Mouse (Mus musculus) CH12.LX (cell line): ENCODE measurements around the gene Gad1. TPM values are rescaled to one million over a fixed set of nuclear protein-coding genes. Genes with fewer than 3 reads are reported as not detected.

ENCODE experiments used
- DNase-seq: peaks from one replicate; pipeline ENCODE4 v3.0.0-alpha.2; 2013; ENCODE audit errors: extremely low read depth
- H3K27ac ChIP-seq: 2 replicates; pipeline ENCODE4 v1.5.1; 2012; ENCODE audit warnings: low read depth, mild to moderate bottlenecking, control low read depth, moderate library complexity; ENCODE audit not compliant: insufficient read depth
- H3K27me3 ChIP-seq: replicated peaks from 2 replicates; pipeline ENCODE3; 2012; ENCODE audit warnings: inconsistent platforms
- H3K36me3 ChIP-seq, 2 experiments: replicated peaks in 1 of 2; 2 replicates each; pipeline versions ENCODE3 to v1.6.1; 2012; ENCODE audit warnings: inconsistent platforms in 1 of 2, low read length in 1 of 2, mild to moderate bottlenecking in 1 of 2, mixed read lengths in 1 of 2, moderate library complexity in 1 of 2; ENCODE audit not compliant: control insufficient read depth in 1 of 2, insufficient read depth in 1 of 2
- H3K4me1 ChIP-seq, 2 experiments: 2 replicates each; pipeline ENCODE4 v1.6.1; 2012; ENCODE audit warnings: inconsistent platforms in 1 of 2, moderate library complexity in 1 of 2; ENCODE audit not compliant: insufficient read depth in 2 of 2, control insufficient read depth in 1 of 2
- H3K4me2 ChIP-seq: 2 replicates; pipeline ENCODE4 v1.6.1; 2012; ENCODE audit warnings: low read depth, mild to moderate bottlenecking, control low read depth; ENCODE audit not compliant: poor library complexity, insufficient read depth, severe bottlenecking
- H3K4me3 ChIP-seq, 3 experiments: fragments of 150-350 bp in 1 of 3; sonication (generic) in 1 of 3; replicated peaks in 1 of 3; 2 replicates each; pipeline versions ENCODE3 to v1.5.1; 2011 to 2012; ENCODE audit warnings: low read depth in 2 of 3, low read length in 2 of 3, mild to moderate bottlenecking in 2 of 3, moderate library complexity in 2 of 3, control low read depth in 1 of 3, improper control_type of control experiment in 1 of 3, inconsistent platforms in 1 of 3, mixed read lengths in 1 of 3; ENCODE audit not compliant: poor library complexity in 1 of 3
- H3K79me2 ChIP-seq: replicated peaks from 2 replicates; pipeline ENCODE4 v1.6.1; 2012; ENCODE audit warnings: mild to moderate bottlenecking, moderate library complexity; ENCODE audit not compliant: control insufficient read depth, poor library complexity, insufficient read depth, severe bottlenecking; ENCODE audit errors: extremely low read depth
- H3K9ac ChIP-seq: 2 replicates; pipeline ENCODE4 v1.6.1; 2012; ENCODE audit warnings: low read depth, mild to moderate bottlenecking, control low read depth, moderate library complexity; ENCODE audit not compliant: insufficient read depth
- H3K9me3 ChIP-seq: replicated peaks from 2 replicates; pipeline ENCODE3; 2012; ENCODE audit warnings: low read length, inconsistent platforms, mixed read lengths
- CHD2 ChIP-seq: IDR thresholded peaks from 2 replicates; pipeline ENCODE4 v1.6.1; 2011; ENCODE audit warnings: low read length, improper control_type of control experiment
- CTCF ChIP-seq, 2 experiments: IDR thresholded peaks in 1 of 2; conservative IDR thresholded peaks in 1 of 2; 2 replicates each; pipeline ENCODE4 v1.5.1; 2011 to 2012; ENCODE audit warnings: low read depth in 2 of 2, low read length in 2 of 2, improper control_type of control experiment in 1 of 2, inconsistent platforms in 1 of 2, mild to moderate bottlenecking in 1 of 2, moderate library complexity in 1 of 2
- ELF1 ChIP-seq: IDR thresholded peaks from 2 replicates; pipeline ENCODE4 v1.6.1; 2014; ENCODE audit warnings: low read depth, mild to moderate bottlenecking, inconsistent platforms, low read length, improper control_type of control experiment
- KAT2A ChIP-seq: IDR thresholded peaks from 2 replicates; pipeline ENCODE4 v1.6.1; 2012; ENCODE audit warnings: low read length, improper control_type of control experiment, inconsistent platforms; ENCODE audit not compliant: insufficient replicate concordance
- MYC ChIP-seq: IDR thresholded peaks from 2 replicates; pipeline ENCODE4 v1.6.1; 2011; ENCODE audit warnings: low read depth, mild to moderate bottlenecking, improper control_type of control experiment, low read length
- NELFE ChIP-seq: IDR thresholded peaks from 2 replicates; pipeline ENCODE4 v1.6.1; 2011; ENCODE audit warnings: low read depth, low read length, improper control_type of control experiment
- NRF1 ChIP-seq: IDR thresholded peaks from 2 replicates; pipeline ENCODE4 v1.6.1; 2014; ENCODE audit warnings: low read depth, mild to moderate bottlenecking, inconsistent platforms, low read length, improper control_type of control experiment, moderate library complexity
- PAX5 ChIP-seq: IDR thresholded peaks from 2 replicates; pipeline ENCODE4 v1.6.1; 2012; ENCODE audit warnings: low read length, inconsistent platforms, mixed read lengths
- RAD21 ChIP-seq: IDR thresholded peaks from 2 replicates; pipeline ENCODE4 v1.6.1; 2011; ENCODE audit warnings: low read depth, mild to moderate bottlenecking, low read length, improper control_type of control experiment, moderate library complexity
- SIN3A ChIP-seq: IDR thresholded peaks from 2 replicates; pipeline ENCODE4 v1.6.1; 2012; ENCODE audit warnings: low read length, improper control_type of control experiment, inconsistent platforms
- TBP ChIP-seq: conservative IDR thresholded peaks from 2 replicates; pipeline ENCODE4 v1.6.1; 2011; ENCODE audit warnings: low read depth, low read length, improper control_type of control experiment
- ZC3H11A ChIP-seq: IDR thresholded peaks from 2 replicates; pipeline ENCODE4 v1.6.1; 2012; ENCODE audit warnings: low read depth, mild to moderate bottlenecking, inconsistent platforms, low read length, improper control_type of control experiment
- ZKSCAN1 ChIP-seq: IDR thresholded peaks from 2 replicates; pipeline ENCODE4 v1.6.1; 2012; ENCODE audit warnings: low read depth, inconsistent platforms, low read length, improper control_type of control experiment, borderline replicate concordance
- ZMIZ1 ChIP-seq: IDR thresholded peaks from 2 replicates; pipeline ENCODE4 v1.6.1; 2012; ENCODE audit warnings: low read depth, mild to moderate bottlenecking, inconsistent platforms, low read length, improper control_type of control experiment
- ZNF384 ChIP-seq: IDR thresholded peaks from 2 replicates; pipeline ENCODE4 v1.6.1; 2012; ENCODE audit warnings: low read depth, low read length, improper control_type of control experiment, inconsistent platforms
- dilution Hi-C: fragments of 300-500 bp; cut with MboI; formaldehyde crosslinking; loops from 2 replicates; pipeline ENCODE4 v1.14.3; 2020; ENCODE audit warnings: low sequenced_read_pairs; ENCODE audit not compliant: extremely low pct_unique_long_range_greater_than_20kb, extremely low pct_ligation_motif_present
- in situ Hi-C: fragments of 300-500 bp; cut with MboI; formaldehyde crosslinking; loops from 3 replicates; pipeline ENCODE4 v1.14.3; 2019; ENCODE audit warnings: low sequenced_read_pairs, low pct_ligation_motif_present, low pct_unique_long_range_greater_than_20kb, mixed read lengths
- polyA plus RNA-seq: library from polyadenylated mRNA; unstranded; fragments of >175 nt; gene quantifications from 2 replicates; pipeline ENCODE4 v1.2.1, GENCODE M21; 2012; ENCODE audit warnings: low read depth; ENCODE audit not compliant: insufficient read length
- total RNA-seq, 2 experiments: library from RNA; depleted of rRNA; stranded (reverse); fragments of 300-350 nt in 1 of 2; fragments of >200 nt in 1 of 2; gene quantifications; 2 replicates each; pipeline ENCODE4 v1.2.3; 2012 to 2014

Gad1 gene
- total and polyA plus RNA-seq, 3 experiments: 1.3 to 1.9 (median 1.4) TPM

DNA sequence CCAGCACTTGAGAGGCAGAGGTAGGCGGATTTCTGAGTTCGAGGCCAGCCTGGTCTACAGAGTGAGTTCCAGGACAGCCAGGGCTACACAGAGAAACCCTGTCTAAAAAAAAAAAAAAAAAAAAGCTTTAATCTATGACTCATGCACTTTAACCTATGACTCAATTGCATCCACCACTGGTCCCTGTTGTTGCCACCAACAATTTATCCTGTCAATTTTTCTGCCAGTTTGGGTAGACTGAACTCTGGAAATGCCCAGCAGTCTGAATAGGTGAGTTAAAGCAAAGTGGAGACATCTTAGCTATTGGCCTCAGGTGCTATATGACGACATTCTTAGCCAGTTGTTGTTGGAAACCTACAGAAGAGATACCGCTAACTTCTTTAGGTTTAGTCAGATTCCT is 96.6 kb downstream of the Gad1 start:
- dilution Hi-C loops (no loop called here), in situ Hi-C loops (no loop called here)
- Histone ChIP-seq H3K27me3 (no peaks in the 10 kb centered on the region), H3K27ac (no peak overlapping the region), H3K9ac (no peak overlapping the region), H3K9me3 (no peaks in the 10 kb centered on the region), H3K79me2 (no peaks in the 10 kb centered on the region), H3K4me3 (no peak overlapping the region), H3K4me1 (peaks cover 0 to 1% of the 10 kb centered on the region in 2 experiments; a peak in 2 of 4 replicates), H3K4me2 (no peak overlapping the region), H3K36me3 (no peaks in the 10 kb centered on the region)
- TF ChIP-seq ZMIZ1 (no peak), ZC3H11A (no peak), ELF1 (no peak), CHD2 (no peak), ZKSCAN1 (no peak), TBP (no peak), NELFE (no peak), RAD21 (no peak), NRF1 (no peak), MYC (no peak), PAX5 (no peak), SIN3A (no peak), ZNF384 (no peak), KAT2A (no peak), CTCF (conservative IDR thresholded peaks at IDR 0.05 in 1 of 2, IDR thresholded peaks at IDR 0.05 in 1 of 2; ENCODE audit: low read depth in 2 of 2, low read length in 2 of 2) (no peak)
- DNase-seq: no peak

Other genes with a start within 250 kb of the Gad1 start
- not detected in 2 replicates for gene Sp5, start 78.1 kb upstream of the Gad1 start, total RNA-seq (2012; rRNA removed)
- gene Sp5, start 78.1 kb upstream of the Gad1 start, total RNA-seq (2014; rRNA removed): not detected in 2 replicates
- gene Sp5, start 78.1 kb upstream of the Gad1 start, polyA plus RNA-seq: not detected in 2 replicates
- gene Erich2, start 44.3 kb upstream of the Gad1 start, total RNA-seq (2012; rRNA removed): not detected in 2 replicates
- gene Erich2, start 44.3 kb upstream of the Gad1 start, total RNA-seq (2014; rRNA removed): not detected in 2 replicates
- 0.24 and 0.27 TPM in 2 replicates for gene Erich2, start 44.3 kb upstream of the Gad1 start, polyA plus RNA-seq
- 65.4 and 74.9 TPM in 2 replicates for gene Gorasp2, start 108.5 kb downstream of the Gad1 start, total RNA-seq (2012; rRNA removed)
- gene Gorasp2, start 108.5 kb downstream of the Gad1 start, total RNA-seq (2014; rRNA removed): 72.0 and 77.4 TPM in 2 replicates
- gene Gorasp2, start 108.5 kb downstream of the Gad1 start, polyA plus RNA-seq: 115 and 145 TPM in 2 replicates
- gene Gm26558, start 109.0 kb downstream of the Gad1 start, total RNA-seq (2012; rRNA removed): 0.63 and 0.64 TPM in 2 replicates
- not detected in 2 replicates for gene Gm26558, start 109.0 kb downstream of the Gad1 start, total RNA-seq (2014; rRNA removed)
- 0.33 TPM in 1 of 2 replicates, not detected in the other for gene Gm26558, start 109.0 kb downstream of the Gad1 start, polyA plus RNA-seq